Mouse (Mus musculus): ENCODE results near the gene Recql.
A peak's percentile ranks its signal among the peaks of the same experiment; 100 is the strongest.

Recql gene

DNA sequence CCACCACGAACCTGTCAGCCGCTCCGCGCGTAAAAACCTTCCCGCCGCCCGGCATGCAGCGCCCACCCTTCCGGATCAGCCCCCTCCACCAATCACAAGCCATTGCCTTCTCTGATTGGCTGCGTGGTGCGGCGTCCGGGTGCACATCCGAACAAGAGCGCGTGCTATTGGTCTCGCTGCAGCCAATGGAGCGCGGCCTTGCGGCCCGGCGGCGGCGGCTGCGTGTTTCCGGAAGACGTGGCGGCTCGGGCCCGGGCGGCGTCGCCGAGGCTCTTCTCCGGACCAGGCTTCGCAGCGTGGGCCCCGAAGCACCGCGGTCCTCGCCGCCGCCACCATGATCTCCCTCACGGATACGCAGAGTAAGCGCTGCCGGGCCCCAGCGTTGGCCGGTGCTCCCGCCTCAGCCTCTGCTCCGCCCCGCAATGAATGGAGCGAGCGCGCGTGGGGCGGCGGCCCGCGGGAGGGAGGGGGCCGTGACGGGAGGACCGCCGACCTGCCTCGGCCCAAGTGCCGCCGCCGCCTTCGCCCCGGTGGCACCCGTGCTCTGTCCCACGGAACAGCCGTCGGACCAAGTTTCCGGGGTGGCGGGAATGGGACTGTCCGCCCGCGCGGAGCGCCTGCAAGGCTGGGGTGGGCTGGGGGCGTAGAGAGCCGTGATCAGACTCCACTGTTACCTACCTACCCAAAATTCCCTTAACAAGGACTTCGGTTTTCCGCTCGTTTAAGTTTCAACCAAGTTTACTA lies at the start of gene Recql, which contains the start of gene Golt1b:
Gene Recql, minus strand, starts transcription at position 77 of the 744 bp plus-strand sequence.
Gene Golt1b, plus strand, starts transcription at position 211 of the 744 bp plus-strand sequence.
- DNase-seq (ENCODE audit: low read depth, low spot score) = peak; percentile 96

- DNase-seq (ENCODE audit: low read depth, low spot score) = no peak
Measured at GRCm38 (mm10) chr6:142429072-142429471, 42.2 kb upstream of the Recql start.

- DNase-seq (ENCODE audit: low read depth, low spot score) = peak; percentile 9
Measured at GRCm38 (mm10) chr6:142424976-142425375, 38.1 kb upstream of the Recql start.

DNA sequence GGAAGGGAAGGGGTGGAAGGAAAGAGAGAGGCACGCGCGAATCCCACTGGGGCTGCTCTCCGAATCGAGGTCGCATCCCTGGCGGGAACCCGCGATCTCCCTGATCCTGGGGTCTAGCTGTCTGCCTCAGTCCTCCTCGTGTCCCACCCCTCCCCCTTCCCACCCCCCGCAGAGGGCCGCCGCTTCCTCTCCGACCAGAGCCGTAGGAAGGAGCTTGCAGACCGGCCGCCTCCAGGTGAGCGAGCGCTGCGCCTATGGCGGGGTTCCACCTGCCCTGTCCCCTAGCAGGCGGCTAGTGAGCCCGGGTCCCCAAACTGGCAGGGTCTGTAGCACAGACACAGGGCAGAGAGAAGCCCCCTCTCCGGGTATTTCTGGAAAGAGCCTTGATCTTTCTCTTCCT lies 27.7 kb upstream of the Recql start:
- DNase-seq (ENCODE audit: low read depth, low spot score) = no peak

- no peak for DNase-seq (ENCODE audit: low read depth, low spot score)
Measured at GRCm38 (mm10) chr6:142413845-142414244, 27.0 kb upstream of the Recql start.

DNA sequence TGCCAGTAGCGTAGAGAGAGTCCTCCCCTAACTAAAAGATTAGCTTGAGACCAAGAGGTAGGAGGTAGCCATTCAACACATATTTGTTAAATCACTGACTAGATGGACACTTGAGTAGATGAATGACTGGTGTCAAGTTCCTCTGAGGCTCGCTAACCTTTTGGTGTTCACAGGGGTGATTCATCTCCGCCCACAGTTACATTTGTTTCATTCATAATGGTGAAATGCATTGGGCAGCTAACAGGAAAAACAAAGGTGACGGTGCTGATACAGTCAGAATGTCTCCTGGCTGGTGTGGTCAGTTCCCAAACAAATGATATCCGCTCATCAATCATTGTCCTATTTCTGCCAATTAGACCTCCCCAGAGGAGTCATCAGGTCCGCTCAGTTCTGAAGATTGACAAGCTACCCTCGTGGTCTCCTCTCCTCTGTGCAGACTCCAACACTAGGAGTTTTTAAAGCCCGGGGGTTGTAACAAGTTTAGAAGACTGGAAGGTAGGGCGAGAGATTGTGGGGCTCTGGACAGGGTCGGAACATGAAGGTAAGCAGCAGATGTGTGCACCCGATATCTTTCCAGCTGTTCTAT lies 26.1 kb upstream of the Recql start, which contains the start of gene Spx:
Gene Spx, plus strand, starts transcription at position 536 of the 586 bp plus-strand sequence.
- DNase-seq (ENCODE audit: low read depth, low spot score) = no peak

DNA sequence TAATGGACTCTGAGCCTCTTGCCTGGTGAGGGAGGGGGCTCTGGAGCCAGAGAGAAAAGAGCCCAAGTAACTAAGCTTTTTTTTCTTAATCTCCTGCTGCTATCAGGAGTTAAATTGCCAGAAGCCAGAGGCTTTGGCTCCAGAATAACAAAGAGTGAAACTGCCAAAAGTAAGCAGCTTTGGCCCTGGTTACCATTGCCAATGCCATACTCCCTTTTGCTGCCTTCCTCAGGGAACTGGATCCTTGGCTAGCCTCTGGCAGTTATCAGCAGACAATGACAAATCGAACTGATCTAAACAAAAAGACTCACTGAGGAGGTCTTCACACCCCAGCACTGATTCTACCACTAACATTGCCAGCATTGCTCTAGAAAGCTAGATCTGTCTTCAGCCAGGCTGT lies 24.3 kb upstream of the Recql start:
- no peak for DNase-seq (ENCODE audit: low read depth, low spot score)

GRCm38 (mm10) chr6:142395756-142396155 lies 8.9 kb upstream of the Recql start:
- DNase-seq (ENCODE audit: low read depth, low spot score) = no peak

DNA sequence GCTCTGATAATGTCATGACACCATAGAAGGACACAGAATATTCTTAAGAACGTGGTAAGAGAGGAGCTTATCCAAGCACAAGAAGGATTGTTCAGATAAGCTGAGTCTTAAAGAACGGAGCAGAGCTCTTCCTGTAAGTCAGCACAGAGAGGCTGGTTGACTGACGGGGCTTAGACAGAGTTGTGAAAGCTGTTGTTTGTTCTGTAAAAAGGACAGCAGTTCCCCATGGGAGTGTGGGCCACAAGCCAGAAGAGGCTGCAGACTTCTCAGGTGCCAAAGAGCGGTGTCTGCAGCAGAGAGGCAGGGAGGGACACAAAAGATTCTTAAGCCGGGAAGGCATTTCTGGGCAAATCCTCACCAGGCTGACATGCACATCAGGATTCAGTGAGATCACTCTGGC lies 7.8 kb upstream of the Recql start:
- DNase-seq (ENCODE audit: low read depth, low spot score) = no peak

- no peak for DNase-seq (ENCODE audit: low read depth, low spot score)
Measured at GRCm38 (mm10) chr6:142392312-142392711, 5.4 kb upstream of the Recql start.

DNA sequence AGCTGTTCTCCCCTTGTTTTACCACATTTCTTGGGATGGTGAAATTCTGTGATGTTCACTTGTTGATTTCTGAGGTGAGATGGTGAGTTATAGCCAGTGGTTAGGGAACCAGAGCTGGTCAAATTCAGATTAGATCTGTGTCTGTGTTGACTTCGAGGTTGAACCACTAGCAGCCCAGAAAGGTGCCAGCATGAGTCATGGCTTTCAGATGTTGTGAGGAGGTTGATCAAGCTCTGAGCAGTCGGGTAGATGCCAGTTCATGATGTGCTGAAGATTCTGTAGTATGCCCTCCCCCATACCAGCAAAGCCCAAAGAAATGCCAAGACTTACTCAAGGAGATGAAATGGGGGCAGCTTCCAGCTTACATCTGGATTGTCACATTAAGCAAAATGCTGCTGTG lies 2.2 kb upstream of the Recql start:
- DNase-seq (ENCODE audit: low read depth, low spot score) = no peak

- no peak for DNase-seq (ENCODE audit: low read depth, low spot score)
Measured at GRCm38 (mm10) chr6:142387755-142388271, 926 bp upstream of the Recql start.

GRCm38 (mm10) chr6:142386285-142387010 lies 439 bp downstream of the Recql start:
- no peak for DNase-seq (ENCODE audit: low read depth, low spot score)

- no peak for DNase-seq (ENCODE audit: low read depth, low spot score)
Measured at GRCm38 (mm10) chr6:142384521-142384920, 2.4 kb downstream of the Recql start.

- DNase-seq (ENCODE audit: low read depth, low spot score) = no peak
Measured at GRCm38 (mm10) chr6:142381615-142382014, 5.3 kb downstream of the Recql start.

- DNase-seq (ENCODE audit: low read depth, low spot score) = no peak
Measured at GRCm38 (mm10) chr6:142379961-142380360, 6.9 kb downstream of the Recql start.

GRCm38 (mm10) chr6:142378576-142379330 lies 8.1 kb downstream of the Recql start:
- no peak for DNase-seq (ENCODE audit: low read depth, low spot score)

DNA sequence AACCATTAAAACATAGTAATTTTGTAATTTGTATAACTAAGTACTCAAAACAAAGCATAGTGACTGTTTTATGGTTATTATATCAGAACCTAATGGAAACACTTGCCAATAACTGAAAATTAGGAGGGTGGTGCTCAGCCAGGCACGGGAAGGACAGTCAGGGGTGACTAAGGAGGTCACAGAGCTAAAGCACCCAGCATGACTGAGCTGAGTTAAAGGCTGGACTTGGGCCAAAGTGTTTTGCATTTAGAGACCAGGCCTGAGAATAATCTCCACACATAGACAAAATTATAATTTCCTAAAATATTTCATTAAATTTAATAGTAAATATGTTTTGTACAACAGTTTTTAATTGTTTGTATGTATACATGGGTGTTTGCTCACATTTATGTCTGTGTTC lies 9.8 kb downstream of the Recql start:
- DNase-seq (ENCODE audit: low read depth, low spot score) = no peak

DNA sequence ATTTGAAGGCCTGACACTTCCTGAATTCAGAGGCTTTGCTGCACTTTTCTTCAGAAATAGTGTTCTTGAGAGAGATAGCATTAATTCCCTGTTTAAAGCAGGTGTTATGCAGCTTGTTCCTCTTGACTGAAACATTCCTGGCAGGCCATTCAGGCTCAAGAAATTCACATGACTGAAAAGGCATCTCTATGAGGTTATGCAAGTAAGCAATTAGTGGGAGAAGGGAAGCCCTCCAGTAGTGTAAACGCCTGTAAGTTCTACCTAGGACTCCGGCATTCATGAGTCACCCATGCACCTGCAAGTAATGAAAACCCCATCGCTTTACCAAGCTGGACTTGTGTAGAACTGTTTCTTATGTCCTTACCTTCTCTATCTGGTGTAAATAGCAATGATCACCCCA lies 17.3 kb downstream of the Recql start:
- no peak for DNase-seq (ENCODE audit: low read depth, low spot score)

- no peak for DNase-seq (ENCODE audit: low read depth, low spot score)
Measured at GRCm38 (mm10) chr6:142367565-142367964, 19.3 kb downstream of the Recql start.

DNA sequence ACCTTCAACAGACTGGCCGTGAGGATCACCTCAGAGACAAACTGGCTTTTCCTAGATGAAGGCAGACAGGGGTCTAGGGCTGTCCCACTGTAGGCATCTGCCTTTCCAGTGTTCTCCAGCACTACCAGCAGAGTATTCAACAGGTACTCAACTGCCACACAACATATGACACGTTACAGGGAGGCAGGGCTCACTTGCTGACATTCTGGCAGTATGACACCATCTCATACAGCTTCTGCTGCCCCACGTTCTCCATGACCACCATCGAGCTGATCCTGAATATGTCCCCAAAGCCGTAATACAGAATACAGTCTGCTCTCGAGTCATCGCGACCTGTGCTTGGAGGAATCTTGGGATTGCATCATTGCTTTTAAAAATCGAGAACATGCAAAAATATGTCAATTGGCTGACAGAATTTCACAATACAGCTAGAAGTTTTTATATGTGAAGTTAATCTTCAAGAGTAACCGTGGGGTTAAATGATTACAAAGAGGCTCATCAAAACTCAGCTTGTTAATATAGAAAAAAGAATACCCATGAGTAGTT lies 20.3 kb downstream of the Recql start:
- DNase-seq (ENCODE audit: low read depth, low spot score) = no peak

Measured in retina, postnatal 7 days (tissue).